Mouse (Mus musculus) neutrophil, adult 83 days (primary cell): ENCODE results near the gene Gng12. TPM values are rescaled to one million over a fixed set of nuclear protein-coding genes. Genes with fewer than 3 reads are reported as not detected.

ENCODE experiments used
- total RNA-seq, 2 experiments: library from RNA; stranded (reverse); gene quantifications; one replicate each; pipeline ENCODE4 v1.2.4; 2023

Gene Gng12
- total RNA-seq = 10 to 100 TPM; 61.8 to 63.1 TPM

GRCm38 (mm10) chr6:66896119-66896920 lies at the start of gene Gng12:
Gng12 (plus strand) TSS chr6:66896397.

GRCm38 (mm10) chr6:67036837-67037628 lies 140.8 kb downstream of the Gng12 start, which contains the start of gene Gadd45a:
Gadd45a (minus strand) TSS chr6:67037457.

Other genes with a start within 250 kb of the Gng12 start
- gene Vmn1r35, start 210.5 kb upstream of the Gng12 start, total RNA-seq = not detected
- gene Vmn1r36, start 177.2 kb upstream of the Gng12 start, total RNA-seq = not detected
- not detected for gene Vmn1r37, start 167.0 kb upstream of the Gng12 start, total RNA-seq
- not detected for gene Vmn1r38, start 113.8 kb upstream of the Gng12 start, total RNA-seq
- not detected for gene Vmn1r39, start 85.8 kb upstream of the Gng12 start, total RNA-seq
- 100 to 1,000 TPM; 198 to 237 TPM for gene Gadd45a, start 141.1 kb downstream of the Gng12 start, total RNA-seq